Mouse (Mus musculus) cerebellum, postnatal 25 days (tissue): ENCODE results near the gene Spon1.

Source experiments
- DNase-seq, 2 experiments: peaks; one replicate each; pipeline ENCODE4 v3.0.0; 2021; ENCODE audit warnings: mixed read lengths in 2 of 2

The Spon1 gene

DNA sequence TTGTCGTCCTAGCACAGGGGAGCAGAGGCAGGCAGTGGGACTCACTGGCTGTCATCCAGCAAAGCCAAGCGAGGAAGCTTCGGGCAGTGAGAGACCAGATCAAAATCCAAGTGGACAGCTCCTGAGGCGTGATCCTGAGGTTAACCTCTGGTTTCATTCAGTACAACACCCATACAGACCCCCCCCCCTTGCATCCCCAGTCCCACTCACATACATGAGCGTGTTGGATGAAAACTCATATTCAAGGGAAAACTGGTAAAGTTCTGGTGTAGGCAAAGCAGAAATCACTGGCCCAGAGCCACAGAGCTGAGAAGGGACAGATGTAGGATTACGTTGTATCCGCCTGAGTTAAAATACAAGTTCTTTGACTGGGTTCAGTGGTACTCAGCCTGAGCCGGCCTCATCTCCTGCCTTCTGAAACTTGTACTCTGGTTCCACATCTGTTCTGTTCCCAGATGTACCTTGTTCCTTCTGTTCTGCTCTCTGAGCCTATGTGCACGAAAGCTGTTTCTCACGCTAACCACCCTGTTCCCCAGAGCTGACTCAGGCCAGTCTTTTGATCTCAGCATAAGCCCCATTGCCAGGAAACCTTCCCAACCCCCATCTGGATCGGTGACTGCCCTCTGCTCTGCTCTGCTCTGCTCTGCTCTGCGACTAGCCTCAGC lies 143.5 kb downstream of the Spon1 start:
- DNase-seq, result peak in 1 of 2 experiments; percentile 31

DNA sequence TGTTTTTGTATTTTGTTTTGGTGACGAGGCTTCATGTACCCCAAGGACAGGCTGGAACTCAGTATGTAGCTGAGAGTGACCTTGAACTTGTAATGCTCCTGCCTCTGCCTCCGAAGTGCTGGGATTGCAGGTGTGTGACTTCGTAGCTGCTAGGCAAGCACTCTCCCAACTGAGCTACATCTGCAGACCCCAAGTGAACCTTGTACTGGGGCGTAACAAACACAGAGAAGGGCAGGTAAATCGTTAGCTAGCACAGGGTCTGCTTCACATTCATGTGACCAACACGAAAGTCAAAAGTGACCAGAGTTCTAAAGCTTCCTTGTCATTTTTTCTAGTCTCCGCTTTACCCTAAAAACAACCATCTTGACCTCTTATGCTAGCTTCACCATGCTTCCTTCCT lies 145.1 kb downstream of the Spon1 start:
- no peak for DNase-seq

DNA sequence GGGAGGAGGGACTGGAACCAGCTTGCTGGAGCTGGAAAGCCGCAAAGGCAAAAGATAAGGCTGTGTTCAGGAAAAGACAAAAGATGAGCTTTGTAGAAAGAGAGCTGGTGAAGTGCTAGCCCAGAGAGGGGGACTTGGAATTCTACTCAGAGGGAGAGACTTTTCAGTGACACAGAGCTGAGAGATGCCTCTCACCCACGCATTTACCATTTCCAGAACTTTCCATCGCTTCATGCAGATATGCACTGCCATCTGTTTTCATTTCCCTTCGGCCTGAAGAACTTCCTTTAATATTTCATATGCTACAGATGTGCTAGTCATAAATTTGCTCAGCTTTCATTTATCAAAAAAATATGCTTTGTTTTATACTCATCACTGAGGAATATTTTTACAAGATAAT lies 150.1 kb downstream of the Spon1 start:
- DNase-seq, result no peak

DNA sequence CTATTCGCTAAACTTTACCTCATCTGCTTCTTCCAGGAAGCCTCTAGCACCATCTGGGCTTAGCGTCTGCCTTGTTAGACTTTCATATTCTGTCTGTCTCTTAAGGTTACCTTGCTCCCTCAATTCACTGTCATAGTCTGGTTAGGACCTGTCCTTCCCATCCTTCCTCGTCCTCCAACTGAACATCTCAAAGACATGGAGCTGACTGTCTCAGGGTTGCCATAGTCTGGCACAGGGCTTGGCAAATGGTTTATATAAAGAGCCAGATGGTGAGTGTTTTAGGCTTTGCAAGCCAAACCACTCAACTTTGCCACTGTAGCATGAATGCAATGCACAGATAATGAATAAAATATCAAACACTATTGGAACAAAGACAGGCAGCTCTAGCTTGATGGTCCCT lies 153.1 kb downstream of the Spon1 start:
- DNase-seq, result no peak

DNA sequence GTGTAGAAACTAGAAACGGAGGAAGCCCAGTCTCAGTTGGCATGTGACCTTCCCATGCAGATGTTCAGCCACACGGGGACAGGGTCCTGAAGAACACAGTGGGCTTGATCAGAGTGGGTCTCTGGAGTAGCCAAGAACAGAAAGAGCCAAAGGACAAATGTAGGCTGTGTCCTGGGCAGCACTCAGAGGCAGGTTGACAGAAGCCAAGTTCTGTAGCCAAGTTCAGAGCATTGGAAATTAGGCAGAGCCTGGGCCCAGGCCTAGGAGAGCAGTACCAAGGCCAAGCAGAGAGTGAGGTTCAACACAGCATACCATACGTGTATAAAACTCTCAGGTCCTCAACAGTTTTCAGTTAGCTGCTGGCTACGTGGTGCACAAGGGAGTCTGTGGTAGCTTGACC lies 153.7 kb downstream of the Spon1 start:
- peak; percentile 36 to 37 for DNase-seq

DNA sequence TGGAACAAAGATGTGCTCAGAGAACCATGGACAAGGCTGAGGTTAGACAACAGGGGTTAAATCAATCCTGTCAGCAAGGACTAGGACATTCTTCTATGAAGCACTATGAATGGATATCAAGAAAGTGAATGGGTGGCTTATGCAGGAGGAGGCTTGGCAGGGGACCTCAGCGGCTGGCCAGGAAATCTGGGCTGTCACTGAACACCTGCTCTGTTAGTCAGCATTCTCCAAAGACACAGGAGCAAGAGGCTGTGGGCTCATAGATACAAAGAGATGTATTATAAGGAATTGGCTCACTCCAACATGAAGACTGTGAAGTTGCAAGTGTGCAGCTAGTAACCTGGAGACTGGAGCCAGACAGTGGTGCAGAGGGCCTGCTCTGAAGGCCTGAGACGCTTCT lies 154.3 kb downstream of the Spon1 start:
- DNase-seq, result peak; percentile 41 to 53

DNA sequence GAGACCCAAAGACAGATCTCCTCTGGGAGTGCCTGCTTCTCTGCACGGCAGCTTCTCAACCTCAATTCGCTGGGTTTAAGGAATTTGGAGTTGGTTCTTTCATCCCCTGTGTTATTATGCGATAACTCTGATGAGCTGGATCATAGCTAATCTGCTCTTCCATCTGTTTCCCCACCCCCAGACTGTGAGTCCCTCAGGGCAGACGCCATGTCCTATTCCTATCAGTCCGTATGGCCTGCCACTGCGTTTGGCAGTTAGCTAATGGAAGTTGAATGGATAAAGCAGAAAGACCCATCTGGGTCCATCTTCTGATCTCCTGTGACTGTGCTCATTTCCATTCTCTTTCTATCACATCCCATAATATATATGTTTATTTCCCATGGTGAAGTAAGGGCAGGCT lies 158.8 kb downstream of the Spon1 start:
- DNase-seq, result peak in 1 of 2 experiments; percentile 19

DNA sequence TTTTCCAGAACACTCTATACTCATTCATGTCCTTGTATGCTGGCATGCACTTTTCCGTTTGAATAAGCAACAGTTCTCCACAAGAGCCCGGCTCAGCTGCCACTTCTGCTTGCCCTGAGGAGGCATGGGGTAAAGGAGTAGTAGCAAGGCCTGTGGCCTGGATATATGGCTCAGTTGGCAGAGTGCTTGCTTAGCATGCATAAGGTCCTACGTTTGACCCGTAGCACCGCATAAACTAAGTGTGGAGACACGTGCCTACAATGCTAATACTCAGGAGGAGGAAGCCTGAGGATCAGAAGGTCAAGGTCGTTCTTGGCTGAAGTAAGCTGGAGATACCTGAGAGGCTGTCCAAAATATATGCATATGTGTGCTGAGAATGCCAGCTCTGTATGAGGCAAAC lies 185.1 kb downstream of the Spon1 start:
- DNase-seq, result no peak

DNA sequence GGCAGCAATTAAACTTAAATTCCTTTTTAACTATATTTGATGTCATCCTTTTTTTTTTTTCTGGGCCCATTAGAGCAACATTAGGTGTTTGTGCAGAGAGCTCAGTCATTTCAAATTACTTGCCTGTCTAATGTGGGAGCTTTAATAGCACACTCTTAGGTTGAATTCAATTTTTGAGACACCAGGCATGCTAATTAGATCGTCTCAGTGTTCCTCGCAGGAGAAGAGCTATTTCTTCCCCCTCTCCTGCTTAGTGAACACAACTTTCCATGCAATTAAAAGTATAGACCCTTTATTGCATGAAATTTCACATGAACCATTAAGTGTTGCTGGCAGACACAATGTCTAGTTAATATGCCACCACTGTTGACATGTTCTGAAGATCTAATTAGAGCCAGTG lies 189.6 kb downstream of the Spon1 start:
- no peak for DNase-seq

DNA sequence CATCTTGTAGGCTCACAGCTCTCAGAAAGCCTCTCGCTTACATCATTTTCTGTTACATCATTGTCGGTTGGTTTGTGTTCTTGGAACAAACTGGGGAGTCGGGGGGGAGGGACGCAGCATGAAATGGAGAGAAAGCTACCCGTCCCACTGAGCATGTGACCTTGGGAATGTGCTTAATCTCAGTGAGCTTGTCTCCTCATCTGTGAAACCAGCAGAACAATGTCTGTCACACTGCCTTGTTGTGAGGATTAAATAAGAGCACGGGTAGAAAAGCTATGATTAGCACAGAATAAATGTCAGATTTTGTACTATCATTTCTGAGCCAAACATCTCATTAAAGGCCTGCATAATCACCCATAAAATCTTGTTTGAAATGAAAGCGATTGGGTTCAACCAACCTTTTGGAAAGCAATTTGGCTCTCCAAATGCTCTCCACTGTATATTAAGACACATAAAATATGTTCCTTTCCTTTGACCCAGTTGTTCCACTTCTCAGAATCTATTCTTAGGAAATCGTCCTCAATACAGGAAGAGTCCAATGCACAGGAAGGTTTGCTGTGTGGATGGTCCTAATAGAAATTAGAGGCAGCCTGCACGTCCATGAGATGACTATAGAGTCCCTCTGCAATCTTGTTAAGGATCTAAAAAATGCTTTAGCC lies 195.2 kb downstream of the Spon1 start:
- no peak for DNase-seq

DNA sequence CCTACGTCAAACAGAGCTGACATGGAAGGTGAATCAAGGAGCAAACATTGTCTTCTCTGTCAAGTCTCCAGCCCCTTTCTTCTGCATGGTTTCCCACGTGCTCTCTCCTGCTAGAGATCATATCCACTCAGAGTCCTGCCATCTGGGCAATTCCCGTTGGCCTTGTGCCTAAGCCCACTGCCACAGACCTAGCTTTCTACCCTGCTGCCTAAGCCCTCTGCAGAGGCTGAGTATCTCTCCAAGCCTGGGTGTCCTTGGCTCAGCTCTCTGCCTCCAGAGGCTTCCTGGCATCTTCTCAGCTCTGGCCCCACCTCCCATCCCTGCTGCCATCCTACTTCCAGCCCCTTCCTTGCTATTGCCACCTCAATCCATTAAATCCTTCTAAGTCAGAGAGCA lies 195.7 kb downstream of the Spon1 start:
- DNase-seq, result peak; percentile 56 to 59

DNA sequence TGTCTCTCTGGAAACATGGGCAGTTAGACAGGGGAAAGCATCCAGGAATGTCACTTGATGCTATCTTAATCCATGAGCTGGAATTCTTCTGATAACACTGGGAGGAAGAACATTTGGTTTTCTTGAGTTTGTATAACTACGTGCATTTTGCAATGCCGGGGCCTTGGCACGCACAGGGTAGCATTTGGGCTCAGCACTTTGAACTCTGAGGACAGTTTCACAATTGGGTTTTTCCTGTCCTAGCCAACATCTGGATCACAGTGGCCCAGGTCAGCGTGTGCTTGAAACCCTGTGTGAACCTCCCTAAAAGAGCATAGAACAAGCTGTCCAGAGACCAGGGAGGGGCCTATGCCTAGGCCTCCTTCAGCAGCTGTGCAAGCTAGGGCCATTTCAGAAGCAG lies 196.3 kb downstream of the Spon1 start:
- DNase-seq, result no peak

DNA sequence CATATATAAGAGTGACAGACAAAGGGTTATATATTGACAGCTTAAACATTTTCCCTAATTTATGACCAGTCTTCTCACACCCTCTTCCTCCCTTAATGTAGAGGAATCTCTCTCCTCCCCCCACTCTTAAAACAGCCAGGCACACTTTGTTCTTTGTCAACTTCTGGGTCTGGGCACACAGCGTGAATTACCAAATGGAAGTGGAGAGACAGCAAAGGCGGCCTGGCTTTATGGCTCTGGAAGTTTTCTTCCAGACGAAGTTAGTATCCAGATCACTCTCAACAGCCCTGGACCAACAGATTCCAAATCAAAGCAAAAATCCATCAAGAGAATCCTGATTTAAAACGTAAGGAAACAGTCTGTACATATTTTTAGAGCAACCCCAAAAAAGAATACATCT lies 198.0 kb downstream of the Spon1 start:
- DNase-seq, result no peak

DNA sequence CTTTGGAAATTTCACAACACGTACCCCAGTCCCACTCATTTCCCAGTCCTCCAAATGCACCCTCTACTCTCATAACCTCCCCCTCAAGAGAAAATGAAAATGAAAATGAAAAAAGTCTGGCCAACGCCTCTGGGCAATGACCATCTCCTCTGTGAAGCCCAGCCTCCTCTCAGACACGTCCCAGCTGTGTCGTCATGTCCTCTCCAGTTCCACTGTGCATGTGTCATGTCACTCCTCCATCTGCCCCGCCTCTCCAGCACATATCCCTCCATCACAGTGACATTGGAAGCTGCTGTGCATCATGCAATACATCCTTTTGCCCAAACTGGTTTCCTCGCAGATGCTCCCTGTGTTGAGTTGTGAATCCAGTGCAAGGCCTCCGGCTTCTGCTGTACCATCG lies 199.8 kb downstream of the Spon1 start:
- no peak for DNase-seq

DNA sequence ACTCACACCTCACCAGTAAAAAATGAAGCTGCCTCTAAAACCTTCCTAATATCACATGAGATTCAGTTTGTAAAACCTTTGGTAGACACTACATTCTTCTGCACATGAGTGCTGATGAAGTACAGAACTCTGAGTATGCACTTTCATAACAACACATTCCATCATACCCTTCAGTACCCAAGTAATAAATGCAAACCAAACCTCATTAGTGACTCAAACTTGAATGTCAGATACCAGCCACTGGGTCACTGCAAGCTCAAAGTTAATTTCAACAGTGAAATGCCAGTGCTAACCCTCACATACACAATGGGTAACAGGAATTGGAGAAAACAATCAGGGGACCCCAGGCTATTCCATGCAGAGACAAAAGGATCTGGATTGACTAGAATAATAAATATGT lies 203.4 kb downstream of the Spon1 start:
- no peak for DNase-seq

DNA sequence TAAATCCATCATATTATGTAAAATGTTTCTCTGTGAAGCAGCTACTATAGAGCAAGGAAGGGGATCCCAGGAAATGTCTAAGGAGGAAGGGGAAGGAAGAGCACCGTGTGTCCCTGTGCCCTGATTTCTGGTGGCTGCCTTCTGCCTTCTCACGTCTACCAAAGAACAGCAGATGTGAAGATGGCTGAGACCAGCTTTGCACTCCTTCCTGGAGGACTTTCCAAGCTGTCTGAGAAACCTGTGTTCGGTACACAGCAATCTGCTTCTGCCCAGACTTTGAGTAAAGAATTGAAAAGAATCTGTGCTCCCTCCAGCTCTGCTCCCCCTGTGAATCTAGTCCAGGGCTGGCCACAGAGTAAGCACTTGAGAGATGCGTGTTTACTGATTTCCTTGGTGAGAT lies 206.7 kb downstream of the Spon1 start:
- DNase-seq, result no peak

DNA sequence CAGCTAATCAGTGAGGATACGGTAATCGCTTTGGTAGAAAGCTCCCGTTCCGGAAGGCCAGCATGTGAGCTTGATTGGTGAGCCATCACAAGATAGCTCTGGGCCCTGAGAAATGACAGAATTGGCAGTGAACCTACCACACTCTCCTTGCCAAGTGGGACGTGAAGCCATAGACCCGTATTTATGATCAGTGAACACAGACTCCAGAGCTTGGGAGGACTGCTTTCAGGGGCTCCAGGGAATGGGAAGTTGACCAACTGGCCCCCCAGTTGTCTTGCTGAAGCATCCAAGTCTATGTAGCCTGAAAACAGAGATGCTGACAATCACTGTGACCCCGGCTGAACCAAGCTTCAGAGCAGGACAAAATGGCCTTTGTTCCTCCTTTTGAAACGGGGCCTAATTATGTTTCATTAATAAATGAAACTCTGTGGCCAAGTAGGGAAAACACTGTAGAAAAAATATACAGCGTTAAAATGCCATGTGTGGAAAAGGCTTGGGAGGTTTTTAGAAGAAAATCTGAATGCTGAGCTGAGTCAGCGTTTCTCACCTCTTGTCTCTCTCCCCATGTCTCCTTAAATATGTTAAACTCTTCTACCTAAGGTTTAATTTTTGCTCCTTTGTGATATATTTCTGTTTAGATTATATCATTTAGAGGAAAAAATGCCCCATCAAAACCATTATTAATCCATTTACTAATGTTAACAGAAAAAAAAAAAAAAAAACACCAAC lies 220.8 kb downstream of the Spon1 start:
- peak; percentile 45 to 56 for DNase-seq

DNA sequence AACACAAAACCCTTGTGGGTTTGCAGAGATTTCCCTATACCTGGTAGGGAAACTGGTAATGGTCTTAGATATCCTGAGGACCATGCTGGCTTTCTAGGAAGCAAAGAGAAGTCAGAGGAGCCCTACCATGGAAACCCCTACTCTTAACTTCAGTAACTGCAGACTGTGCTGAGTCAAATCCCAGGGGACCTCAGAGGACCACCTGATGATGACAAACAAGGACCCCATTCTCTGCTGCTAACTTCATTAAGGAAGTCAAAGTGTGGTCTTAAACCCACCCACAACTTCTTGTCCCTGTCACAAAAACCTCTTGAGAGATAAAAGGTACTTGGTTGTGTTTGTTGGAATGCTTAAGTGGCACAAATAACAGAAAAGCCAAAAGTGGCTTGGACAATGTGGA lies 222.4 kb downstream of the Spon1 start:
- no peak for DNase-seq

DNA sequence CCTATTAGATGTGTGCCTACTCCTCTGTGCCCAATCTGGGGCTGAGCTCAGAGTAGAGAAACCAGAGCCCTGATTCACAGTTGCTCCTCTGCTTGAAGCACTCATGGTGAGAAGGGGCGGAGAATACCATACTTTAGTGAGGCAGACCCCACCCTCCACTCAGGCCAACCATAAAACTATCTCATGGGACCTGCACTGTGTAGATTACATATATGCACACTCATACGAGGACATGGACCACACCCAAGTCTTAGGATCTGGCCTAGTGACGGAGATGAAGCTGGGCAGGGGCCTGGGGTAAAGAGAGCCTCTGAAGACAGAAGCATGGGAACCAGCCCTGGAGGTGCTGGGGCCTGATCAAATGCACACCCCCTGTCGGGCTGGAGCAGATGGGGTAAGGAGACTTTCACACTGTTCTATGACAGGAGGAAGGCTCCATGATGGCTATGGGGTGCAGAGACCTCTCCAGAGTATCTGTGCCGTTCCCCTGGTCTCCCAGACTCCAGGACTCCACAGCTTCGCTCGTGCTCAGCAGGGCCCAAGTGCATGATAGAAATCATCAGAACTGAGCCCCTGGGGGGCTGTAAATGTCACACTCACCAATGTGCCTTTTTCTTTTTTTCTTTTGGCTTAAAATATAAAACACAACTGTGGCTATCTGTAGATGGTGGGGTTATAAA lies 232.0 kb downstream of the Spon1 start:
- no peak for DNase-seq

DNA sequence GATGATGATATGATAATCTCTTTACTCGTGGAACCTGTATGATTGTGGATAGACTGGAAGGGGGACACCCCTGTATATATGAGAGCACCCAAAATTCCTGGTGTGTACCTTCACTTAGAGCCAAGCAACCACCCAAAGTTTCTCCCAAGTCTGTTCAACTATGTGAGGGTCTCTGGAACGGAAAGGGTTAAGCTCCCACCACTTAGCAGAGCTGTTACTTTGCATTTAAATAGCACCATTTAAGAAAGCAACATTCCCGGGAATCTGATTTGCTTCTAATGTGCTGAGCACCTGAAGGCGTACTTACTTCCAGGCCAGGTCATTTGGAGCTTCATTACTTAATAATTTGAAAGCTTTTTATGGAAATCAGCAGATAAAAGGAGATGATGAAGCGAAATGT lies 238.4 kb downstream of the Spon1 start:
- no peak for DNase-seq

DNA sequence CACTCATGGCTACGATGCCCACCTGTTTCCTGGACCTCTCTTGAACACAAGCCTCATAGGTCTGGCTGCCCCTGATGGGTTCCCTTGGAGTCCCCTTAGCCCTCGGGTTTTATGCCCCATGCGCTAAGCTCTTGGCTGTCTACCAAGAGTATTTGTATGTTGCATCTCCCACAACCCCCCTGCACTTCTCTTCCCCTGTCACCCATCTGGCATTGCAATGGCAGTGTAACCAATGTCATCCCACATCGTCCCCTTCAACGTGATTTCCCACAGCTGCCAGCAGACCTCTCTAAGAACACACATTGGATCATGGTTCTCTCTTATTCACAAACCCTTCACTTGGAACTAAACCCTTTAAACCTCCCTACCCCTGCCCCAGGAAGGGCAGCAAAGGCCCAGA lies 239.7 kb downstream of the Spon1 start:
- no peak for DNase-seq

DNA sequence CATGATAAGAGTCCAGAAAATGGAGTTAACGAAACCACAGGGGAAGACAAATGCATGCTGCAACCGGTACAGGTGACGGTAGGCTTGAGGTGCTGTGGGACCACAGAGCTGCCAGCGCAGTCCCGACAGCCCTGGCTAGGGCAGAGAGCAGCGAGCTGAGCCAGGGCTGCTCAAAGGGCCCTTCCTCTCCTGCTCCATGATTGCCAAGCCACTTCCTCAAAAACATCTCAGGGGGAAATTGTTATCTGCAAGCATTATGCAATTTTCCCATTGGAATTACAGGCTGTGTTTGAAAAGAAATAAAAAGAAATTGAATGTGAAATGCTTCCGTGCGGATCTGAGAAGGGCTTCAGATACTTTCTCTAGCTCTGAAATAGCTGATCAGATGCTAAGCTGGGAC lies 240.7 kb downstream of the Spon1 start:
- DNase-seq, result no peak

DNA sequence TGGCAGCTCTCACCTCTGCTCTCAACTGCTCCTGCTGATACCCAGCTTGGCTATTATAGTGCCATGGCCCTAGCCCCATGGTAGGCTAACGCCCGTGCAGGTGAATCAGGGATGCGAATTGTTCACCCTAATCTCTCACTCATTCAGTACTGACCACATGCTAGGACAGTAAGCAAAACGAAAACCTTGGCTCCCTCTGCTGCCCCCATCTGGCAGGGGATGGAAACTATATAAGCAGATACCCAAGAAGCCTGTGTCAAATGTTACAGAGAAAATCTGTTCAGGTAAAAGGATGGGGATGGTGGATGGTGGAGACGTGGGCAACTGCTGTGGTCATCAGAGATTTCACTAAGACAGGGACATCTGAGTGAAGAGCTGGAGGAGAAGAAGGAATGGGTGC lies 241.8 kb downstream of the Spon1 start:
- DNase-seq, result peak; percentile 11 to 59
